Mouse (Mus musculus): ENCODE measurements at regions not wholly inside any gene's neighbourhood (a gene's known extent, or its start where the extent isn't known, plus 50 kb on each side); places are given as distances from the start of the nearest gene placed in this dataset.

DNA sequence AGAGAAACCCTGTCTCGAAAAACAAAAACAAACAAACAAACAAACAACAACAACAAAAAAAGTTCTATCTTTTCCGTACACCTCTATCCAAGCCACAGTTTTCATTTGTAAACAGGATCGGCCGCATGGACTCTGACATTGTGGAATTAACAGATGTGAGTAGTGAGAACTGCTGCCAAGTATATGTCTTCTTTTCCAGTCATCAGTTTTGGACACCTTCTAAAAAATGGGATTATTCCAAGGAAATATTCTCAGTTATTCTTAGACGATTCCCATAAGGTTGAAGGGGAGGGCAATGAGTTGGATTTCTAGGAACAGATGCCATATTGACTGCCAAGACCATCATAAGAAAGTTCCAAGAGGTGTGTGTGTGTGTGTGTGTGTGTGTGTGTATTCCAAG is 891.2 kb upstream of the Lrrc6 start:
- TF ChIP-seq CTCF (IDR thresholded peaks at IDR 0.05): no peak
- TF ChIP-seq EP300 (IDR thresholded peaks at IDR 0.05): no peak; the same call in 1 of the 2 replicates

Data from lung, postnatal 0 days (tissue).